Mouse (Mus musculus) small intestine, adult 2 months (tissue): ENCODE results near the gene Rap1gds1.

Experiments used
- CTCF ChIP-seq: fragments of 200-500 bp; IDR thresholded peaks from 2 replicates; pipeline ENCODE4 v1.5.1; 2012; ENCODE audit warnings: low read depth, mild to moderate bottlenecking, control low read depth, inconsistent platforms, low read length, moderate library complexity, mixed read lengths; ENCODE audit not compliant: insufficient replicate concordance, insufficient read length; ENCODE audit errors: extremely low read depth
- POLR2A ChIP-seq: fragments of 200-500 bp; IDR thresholded peaks from 2 replicates; pipeline ENCODE4 v1.6.1; 2012; ENCODE audit warnings: low read depth, mild to moderate bottlenecking, control low read depth, inconsistent platforms, low read length, moderate library complexity

- TF ChIP-seq CTCF = no peak
- TF ChIP-seq POLR2A = no peak
These were observed 165.7 kb downstream of the Rap1gds1 start for GRCm38 (mm10) chr3:138909313-138909712.
